Mouse (Mus musculus) cortical plate, adult 2 months (tissue): ENCODE data around the gene Inppl1.

Experiments
- CTCF ChIP-seq: fragments of 200-500 bp; IDR thresholded peaks from 2 replicates; pipeline ENCODE4 v1.5.1; 2011; ENCODE audit warnings: mild to moderate bottlenecking, control low read depth, low read length; ENCODE audit not compliant: insufficient read depth; ENCODE audit errors: extremely low read depth
- POLR2A ChIP-seq: fragments of 200-500 bp; IDR thresholded peaks from 2 replicates; pipeline ENCODE4 v1.6.1; 2011; ENCODE audit warnings: mild to moderate bottlenecking, low read length, control low read depth; ENCODE audit not compliant: insufficient read depth; ENCODE audit errors: extremely low read depth

- no peak for TF ChIP-seq CTCF
- no peak for TF ChIP-seq POLR2A
These were observed 32.6 kb upstream of the Inppl1 start, which contains the start of gene Folr1 for GRCm38 (mm10) chr7:101870629-101871028.
